Mouse (Mus musculus): Measurements from ENCODE around the gene Drd5. TPM values are rescaled to one million over a fixed set of nuclear protein-coding genes. Genes with fewer than 3 reads are reported as not detected.
A peak's percentile ranks its signal among the peaks of the same experiment; 100 is the strongest.

The Drd5 gene
- polyA plus RNA-seq, 1 experiment = not detected

DNA sequence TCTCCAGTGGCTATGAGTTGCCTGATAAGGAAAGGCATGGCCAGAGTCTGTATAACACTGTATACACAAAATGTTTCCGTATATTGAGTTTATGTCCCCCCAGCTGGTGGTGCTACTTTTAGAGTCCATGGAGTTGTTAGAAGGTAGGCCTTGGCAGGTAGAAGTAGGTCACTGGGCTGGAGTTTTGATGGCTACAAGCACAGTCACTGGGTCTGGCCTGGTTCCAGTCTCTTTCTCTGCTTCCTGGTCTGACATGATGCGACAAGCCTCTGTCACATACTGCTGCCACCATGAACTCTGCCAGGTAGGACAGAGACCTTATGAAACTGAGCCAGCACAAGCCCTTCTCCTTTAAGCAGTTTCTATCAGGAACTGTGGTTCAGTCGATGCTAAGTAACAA is 30.7 kb upstream of the Drd5 start:
- 79% methylated on average over 3 of the region's 3 CpGs for WGBS
- no peaks in the 10 kb centered on the region for H3K4me1 ChIP-seq (ENCODE audit: control insufficient read depth, insufficient read depth, low read length)
- TF ChIP-seq CTCF (IDR thresholded peaks at IDR 0.05; ENCODE audit: insufficient read depth, low read length) (no peak), POLR2A (IDR thresholded peaks at IDR 0.05; ENCODE audit: borderline replicate concordance, extremely low read depth, low read depth, low read length) (no peak)

DNA sequence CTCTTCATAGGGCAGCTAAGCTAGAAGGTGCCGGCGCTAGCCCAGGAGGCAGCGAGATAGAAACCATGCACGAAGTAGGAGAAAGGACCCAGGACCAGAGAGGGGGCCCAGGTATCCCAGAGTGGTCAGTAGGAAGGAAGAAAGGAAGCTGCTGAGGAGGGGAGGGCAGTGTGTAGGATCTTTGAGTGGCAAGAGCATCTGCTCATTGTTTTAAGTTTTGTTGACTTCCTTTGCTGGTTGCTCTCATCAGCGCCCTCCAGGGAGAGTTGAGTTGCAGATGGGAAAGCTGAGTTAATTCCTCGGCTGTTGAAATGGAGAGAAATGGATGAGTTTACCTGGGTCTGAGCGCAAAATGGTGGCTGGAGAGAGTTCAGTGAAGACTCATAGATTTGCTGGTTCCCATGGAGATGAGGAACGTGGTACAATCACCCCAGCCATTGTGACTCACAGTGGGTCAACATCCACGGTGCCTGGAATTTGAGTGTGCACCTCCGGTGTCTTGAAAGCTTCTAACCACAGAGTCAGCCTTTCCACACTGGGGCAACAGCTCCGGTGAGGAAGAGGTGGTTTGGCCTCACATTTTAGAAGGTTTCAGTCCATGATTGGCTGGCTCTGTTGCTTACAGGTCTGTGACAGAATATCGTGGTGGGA is 17.3 kb upstream of the Drd5 start:
- Histone ChIP-seq H3K4me1 (ENCODE audit: control insufficient read depth, insufficient read depth, low read length) (no peaks in the 10 kb centered on the region), H3K4me3 (replicated peaks; ENCODE audit: extremely low read depth, low read depth, low read length) (no peak overlapping the region)
- no peak for TF ChIP-seq CTCF (IDR thresholded peaks at IDR 0.05; ENCODE audit: insufficient read depth, low read length)
- TF ChIP-seq POLR2A (IDR thresholded peaks at IDR 0.05; ENCODE audit: borderline replicate concordance, extremely low read depth, low read depth, low read length) = no peak
- WGBS = 83% methylated on average over 12 of the region's 12 CpGs
- DNase-seq = no peak

More for the DNA sequence above, 30.7 kb upstream of the Drd5 start:
- H3K4me3 ChIP-seq (replicated peaks; ENCODE audit: extremely low read depth, low read depth, low read length) = no peak overlapping the region
- no peak for DNase-seq

DNA sequence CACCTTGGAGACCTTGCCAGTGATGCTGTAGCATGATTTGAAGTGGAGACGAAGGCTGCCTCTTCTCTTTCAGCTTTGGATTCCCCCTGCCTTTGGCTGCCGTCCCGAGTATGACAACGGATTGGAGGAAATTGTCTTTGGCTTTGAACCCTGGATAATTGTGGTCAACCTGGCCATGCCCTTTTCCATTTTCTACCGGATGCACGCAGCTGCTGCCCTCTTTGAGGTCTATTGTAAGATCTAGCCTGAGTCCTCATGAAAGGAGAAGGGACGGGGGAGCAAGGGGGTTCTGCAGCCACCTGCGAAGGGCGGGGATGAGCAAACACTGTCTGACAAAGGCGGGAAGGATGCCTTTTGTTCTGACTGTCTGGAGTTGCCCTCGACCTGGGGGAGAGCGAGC is 16.5 kb upstream of the Drd5 start:
- 38% methylated on average over 12 of the region's 12 CpGs for WGBS
- Histone ChIP-seq H3K4me1 (ENCODE audit: control insufficient read depth, insufficient read depth, low read length) (no peaks in the 10 kb centered on the region), H3K4me3 (replicated peaks; ENCODE audit: extremely low read depth, low read depth, low read length) (no peak overlapping the region)
- DNase-seq = no peak
- TF ChIP-seq POLR2A (IDR thresholded peaks at IDR 0.05; ENCODE audit: borderline replicate concordance, extremely low read depth, low read depth, low read length) (no peak), CTCF (IDR thresholded peaks at IDR 0.05; ENCODE audit: insufficient read depth, low read length) (no peak)

DNA sequence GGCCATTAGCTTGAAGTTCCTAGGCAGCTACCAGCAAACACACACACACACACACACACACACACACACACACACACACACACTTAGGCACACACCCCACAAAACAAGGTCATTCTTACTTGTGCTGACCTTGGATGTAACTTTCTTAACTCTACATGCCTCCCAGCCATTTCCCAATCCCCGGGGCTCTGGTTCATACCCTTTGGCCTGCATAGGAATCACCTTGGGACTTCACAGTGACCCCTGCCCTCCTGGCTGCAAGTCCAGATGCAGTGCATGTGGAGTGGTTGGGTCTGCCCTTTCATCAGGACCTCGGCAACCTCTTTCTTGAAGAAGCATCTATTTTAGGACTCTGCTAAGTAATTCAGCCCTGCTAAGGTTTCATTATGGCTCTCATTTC is 13.9 kb upstream of the Drd5 start:
- H3K4me3 ChIP-seq (replicated peaks; ENCODE audit: extremely low read depth, low read depth, low read length) = no peak overlapping the region
- no peak for DNase-seq
- no peaks in the 10 kb centered on the region for H3K4me1 ChIP-seq (ENCODE audit: control insufficient read depth, insufficient read depth, low read length)
- TF ChIP-seq CTCF (IDR thresholded peaks at IDR 0.05; ENCODE audit: insufficient read depth, low read length) = no peak
- TF ChIP-seq POLR2A (IDR thresholded peaks at IDR 0.05; ENCODE audit: borderline replicate concordance, extremely low read depth, low read depth, low read length) = no peak
- WGBS = 71% methylated on average over 2 of the region's 2 CpGs

DNA sequence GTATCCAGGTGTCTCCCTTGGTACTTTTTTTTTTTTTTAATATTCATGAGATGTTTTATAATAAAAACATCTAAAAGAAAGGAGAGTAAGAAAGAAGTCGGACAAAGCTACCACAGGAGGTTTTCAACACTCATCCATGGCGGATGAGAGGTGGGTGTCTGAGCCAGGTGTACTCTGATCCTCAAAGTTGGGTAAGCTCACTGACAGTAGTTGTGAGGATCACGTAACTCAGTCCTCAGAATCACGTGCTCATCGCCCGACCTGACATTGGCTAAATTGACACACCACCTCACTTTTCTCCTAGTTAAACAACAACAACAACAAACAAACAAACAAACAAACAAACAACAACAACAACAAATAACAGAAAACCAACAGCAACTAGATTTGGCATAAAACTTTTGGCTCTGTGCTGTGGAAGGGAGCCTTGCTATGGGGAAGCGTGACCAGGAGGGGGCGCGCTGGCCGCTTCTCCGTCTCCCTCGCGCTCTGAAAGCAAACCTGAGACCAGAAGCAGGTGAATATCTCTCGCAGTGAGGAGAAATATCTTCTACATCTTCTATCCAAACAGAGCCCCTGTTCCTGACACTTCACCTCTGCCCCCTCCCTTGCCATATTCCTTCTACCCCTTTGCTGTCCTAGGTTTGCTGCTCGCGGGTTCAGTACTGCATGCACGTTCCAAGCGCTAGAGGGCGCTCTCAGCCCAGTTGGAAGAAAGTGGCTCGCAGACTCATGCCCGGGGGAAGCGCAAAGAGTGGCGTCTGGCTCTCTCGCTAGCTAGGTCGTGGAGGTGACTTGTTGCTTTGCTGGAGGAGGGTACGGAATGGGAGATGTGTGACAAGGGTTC is 11.7 kb upstream of the Drd5 start:
- H3K4me3 ChIP-seq (replicated peaks; ENCODE audit: extremely low read depth, low read depth, low read length) = peak overlapping the region; percentile 5
- 9% methylated on average over 26 of the region's 26 CpGs for WGBS
- TF ChIP-seq POLR2A (IDR thresholded peaks at IDR 0.05; ENCODE audit: borderline replicate concordance, extremely low read depth, low read depth, low read length) (no peak), CTCF (IDR thresholded peaks at IDR 0.05; ENCODE audit: insufficient read depth, low read length) (peak; percentile 91)

DNA sequence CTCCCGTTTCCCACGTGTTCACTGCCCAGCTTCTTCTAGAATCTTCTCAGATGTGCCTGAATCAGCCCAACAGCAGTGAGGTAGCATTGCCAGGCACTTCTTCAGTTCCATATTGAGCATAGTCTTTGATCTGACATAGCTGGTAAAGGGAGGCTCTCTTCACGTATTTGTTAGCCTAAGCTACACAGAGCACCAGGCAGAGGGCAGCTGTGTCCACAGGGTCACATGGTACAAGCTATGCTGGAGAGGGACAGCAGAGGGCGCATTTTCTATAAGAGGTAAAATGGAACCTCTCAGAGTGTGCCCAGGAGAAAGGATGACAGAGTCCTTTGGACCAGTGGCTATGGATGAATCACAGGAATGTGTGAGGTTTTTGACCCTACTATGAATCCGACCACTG is 10.3 kb upstream of the Drd5 start:
- no peaks in the 10 kb centered on the region for H3K4me1 ChIP-seq (ENCODE audit: control insufficient read depth, insufficient read depth, low read length)
- no peak overlapping the region for H3K4me3 ChIP-seq (replicated peaks; ENCODE audit: extremely low read depth, low read depth, low read length)
- TF ChIP-seq CTCF (IDR thresholded peaks at IDR 0.05; ENCODE audit: insufficient read depth, low read length) (peak; percentile 67), POLR2A (IDR thresholded peaks at IDR 0.05; ENCODE audit: borderline replicate concordance, extremely low read depth, low read depth, low read length) (no peak)
- peak; percentile 36 for DNase-seq
- 47% methylated on average over 5 of the region's 5 CpGs for WGBS

More for the DNA sequence above, 11.7 kb upstream of the Drd5 start:
- peak; percentile 88 for DNase-seq
- H3K4me1 ChIP-seq (ENCODE audit: control insufficient read depth, insufficient read depth, low read length) = no peaks in the 10 kb centered on the region

DNA sequence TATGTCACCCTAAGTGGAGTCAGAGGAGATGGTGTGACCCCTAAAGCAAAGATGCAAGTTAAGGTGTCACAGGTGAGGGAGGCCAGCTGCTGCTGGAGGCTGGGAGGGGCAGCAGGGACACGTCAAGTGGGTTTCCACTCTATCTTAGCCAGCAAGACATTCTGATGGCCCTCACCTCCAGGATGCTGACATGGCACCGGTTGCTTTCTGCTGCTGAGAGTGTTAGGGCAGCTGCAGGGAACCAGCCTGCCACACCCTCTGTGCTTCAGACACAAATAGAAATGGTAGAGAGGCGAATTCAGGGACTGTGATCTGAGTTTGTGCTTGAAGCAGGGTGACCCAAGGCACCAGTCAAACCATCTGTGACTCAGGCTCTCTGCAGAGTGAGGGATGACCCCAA is 9.4 kb upstream of the Drd5 start:
- Histone ChIP-seq H3K4me3 (replicated peaks; ENCODE audit: extremely low read depth, low read depth, low read length) (no peak overlapping the region), H3K4me1 (ENCODE audit: control insufficient read depth, insufficient read depth, low read length) (no peaks in the 10 kb centered on the region)
- WGBS = 48% methylated on average over 3 of the region's 3 CpGs
- TF ChIP-seq POLR2A (IDR thresholded peaks at IDR 0.05; ENCODE audit: borderline replicate concordance, extremely low read depth, low read depth, low read length) = no peak
- no peak for TF ChIP-seq CTCF (IDR thresholded peaks at IDR 0.05; ENCODE audit: insufficient read depth, low read length)
- no peak for DNase-seq

DNA sequence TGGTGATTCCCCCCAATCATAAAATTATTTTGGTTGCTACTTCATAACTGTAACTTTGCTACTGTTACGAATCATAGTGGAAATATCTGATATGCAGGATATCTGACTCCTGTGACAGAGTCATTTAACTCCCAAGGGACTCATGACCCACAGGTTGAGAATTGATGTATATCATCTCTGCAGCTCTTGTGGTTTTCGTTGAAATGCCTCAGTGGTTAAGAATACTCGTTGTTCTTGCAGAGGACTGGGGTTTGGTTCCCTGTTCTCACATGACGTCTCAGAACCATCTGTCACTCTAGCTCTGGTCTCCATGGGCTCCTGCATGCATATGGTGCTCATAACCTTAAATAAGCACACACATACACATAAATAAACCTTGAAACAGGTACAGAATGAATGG is 14.2 kb downstream of the Drd5 start:
- TF ChIP-seq POLR2A (IDR thresholded peaks at IDR 0.05; ENCODE audit: borderline replicate concordance, extremely low read depth, low read depth, low read length) (no peak), CTCF (IDR thresholded peaks at IDR 0.05; ENCODE audit: insufficient read depth, low read length) (no peak)
- Histone ChIP-seq H3K4me3 (replicated peaks; ENCODE audit: extremely low read depth, low read depth, low read length) (no peak overlapping the region), H3K4me1 (ENCODE audit: control insufficient read depth, insufficient read depth, low read length) (no peaks in the 10 kb centered on the region)
- DNase-seq = no peak
- WGBS = 68% methylated on average over 4 of the region's 4 CpGs

DNA sequence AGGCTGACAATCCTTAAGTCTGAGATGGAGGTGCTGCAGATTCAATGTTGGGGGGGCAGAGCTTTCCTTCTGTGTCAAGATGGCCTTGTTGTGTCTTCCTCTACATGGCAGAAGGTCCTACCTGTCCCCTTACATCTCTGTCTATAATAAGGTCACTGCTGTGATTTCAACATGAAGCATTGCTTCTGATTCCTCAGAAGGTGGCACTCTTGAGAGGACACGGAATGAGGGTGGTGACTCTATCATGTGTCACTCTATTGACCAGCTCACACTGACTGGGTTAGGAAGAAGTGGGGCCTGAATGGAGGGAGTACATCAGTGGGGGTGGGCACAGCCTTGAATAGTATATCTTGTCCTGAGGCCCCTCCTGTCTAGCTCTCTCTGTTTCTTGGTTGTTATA is 15.4 kb downstream of the Drd5 start:
- Histone ChIP-seq H3K4me3 (replicated peaks; ENCODE audit: extremely low read depth, low read depth, low read length) (no peak overlapping the region), H3K4me1 (ENCODE audit: control insufficient read depth, insufficient read depth, low read length) (no peaks in the 10 kb centered on the region)
- TF ChIP-seq POLR2A (IDR thresholded peaks at IDR 0.05; ENCODE audit: borderline replicate concordance, extremely low read depth, low read depth, low read length) = no peak
- TF ChIP-seq CTCF (IDR thresholded peaks at IDR 0.05; ENCODE audit: insufficient read depth, low read length) = no peak
- DNase-seq = no peak
- WGBS = 33% methylated on average over 1 of the region's 1 CpGs

DNA sequence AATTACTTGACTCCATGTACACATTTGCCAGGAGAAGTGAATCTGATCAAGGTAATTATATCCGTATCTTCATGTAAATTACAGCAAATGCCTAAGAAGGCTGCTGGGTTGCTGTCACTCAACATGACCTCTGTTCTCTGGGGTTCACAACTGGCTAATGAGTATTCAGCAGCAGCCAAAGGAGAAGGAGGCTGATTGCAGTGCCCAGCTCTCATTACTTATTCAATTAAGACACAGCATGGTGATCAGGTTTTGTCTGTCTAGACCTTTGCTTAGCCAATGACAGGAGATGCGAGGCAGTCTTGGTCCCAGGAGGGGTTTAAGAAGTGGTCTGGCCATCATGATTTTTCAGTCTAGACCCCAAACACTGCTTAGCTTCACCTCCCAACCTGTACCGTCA is 23.9 kb downstream of the Drd5 start:
- H3K4me3 ChIP-seq (replicated peaks; ENCODE audit: extremely low read depth, low read depth, low read length) = no peak overlapping the region
- no peak for DNase-seq
- WGBS = 74% methylated on average over 3 of the region's 3 CpGs
- H3K4me1 ChIP-seq (ENCODE audit: control insufficient read depth, insufficient read depth, low read length) = no peaks in the 10 kb centered on the region
- TF ChIP-seq POLR2A (IDR thresholded peaks at IDR 0.05; ENCODE audit: borderline replicate concordance, extremely low read depth, low read depth, low read length) = no peak
- TF ChIP-seq CTCF (IDR thresholded peaks at IDR 0.05; ENCODE audit: insufficient read depth, low read length) = no peak
